Mouse (Mus musculus) heart, postnatal 0 days (tissue): ENCODE results near the gene Wrap73.

Experiments used
- CTCF ChIP-seq: IDR thresholded peaks from 2 replicates; pipeline ENCODE4 v1.5.1; 2016; ENCODE audit warnings: antibody characterized with exemption, control low read depth, low read depth
- EP300 ChIP-seq: IDR thresholded peaks from 2 replicates; pipeline ENCODE4 v1.6.1; 2016; ENCODE audit warnings: antibody characterized with exemption, low read depth

DNA sequence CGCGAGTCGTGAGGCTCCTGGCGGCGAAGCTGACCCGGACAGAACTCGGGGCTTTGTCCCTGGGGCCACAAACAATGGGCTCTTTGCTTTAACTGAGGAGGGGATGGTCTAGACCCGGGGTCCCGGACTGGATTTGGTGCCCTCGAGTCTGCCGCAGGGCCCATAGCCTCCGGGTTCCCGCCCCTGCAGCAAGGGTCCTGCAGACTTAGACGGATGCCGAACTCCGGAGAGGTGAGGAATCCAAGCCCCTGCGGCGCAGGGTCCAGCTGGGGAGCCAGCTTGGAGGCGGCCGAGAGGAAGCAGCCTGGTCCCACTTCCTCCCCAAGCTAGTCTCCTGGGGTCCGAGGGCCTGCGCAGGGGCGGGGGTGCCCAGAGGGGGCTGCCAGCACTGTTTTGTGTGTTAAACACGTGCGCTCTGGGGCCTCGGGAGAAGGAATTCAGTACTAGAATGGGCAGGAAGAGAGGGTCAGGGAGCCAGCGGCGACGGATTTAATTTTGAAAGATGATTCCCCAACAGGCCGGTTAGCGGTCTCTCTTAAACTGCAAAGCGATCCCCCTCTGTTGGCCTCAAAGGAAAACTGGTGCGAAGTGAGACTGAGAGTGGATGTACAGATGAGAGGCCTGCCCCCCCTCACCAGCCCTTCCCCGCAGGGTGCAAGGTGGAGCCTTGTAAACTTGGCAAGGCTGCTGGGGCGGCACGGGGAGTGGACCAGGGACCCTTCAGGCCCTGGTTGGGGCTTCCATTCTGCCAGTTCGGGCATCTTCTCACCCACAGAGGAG lies 29.2 kb downstream of the Wrap73 start:
- TF ChIP-seq EP300: no peak
- no peak for TF ChIP-seq CTCF
